Mouse (Mus musculus) lung, postnatal 0 days (tissue): Measurements from ENCODE around the gene Scrg1. TPM values are rescaled to one million over a fixed set of nuclear protein-coding genes. Genes with fewer than 3 reads are reported as not detected.
"Not testable (repeated sequence)": the region's sequence is repeated elsewhere in the genome, so short reads cannot be mapped to it uniquely, and the experiment has no call there.

Source experiments
- ATAC-seq: fragments of 200-750 bp; cut with Nextera tagmentation; 2 replicates; pipeline ENCODE4 v1.8.0; 2017; ENCODE audit warnings: moderate library complexity
- DNase-seq: peaks from one replicate; pipeline ENCODE4 v3.0.0-alpha.2; 2016; ENCODE audit warnings: low spot score
- H3K27ac ChIP-seq: fragments of 300-500 bp; sonication (generic); 2 replicates; pipeline ENCODE4 v1.5.1; 2014; ENCODE audit warnings: antibody characterized with exemption, mild to moderate bottlenecking, low read length, mixed read lengths
- H3K27me3 ChIP-seq: fragments of 300-500 bp; sonication (generic); replicated peaks from 2 replicates; pipeline ENCODE4 v1.6.1; 2014; ENCODE audit warnings: low read length, mixed read lengths; ENCODE audit not compliant: insufficient read depth
- H3K36me3 ChIP-seq: fragments of 300-500 bp; sonication (generic); 2 replicates; pipeline ENCODE4 v1.6.1; 2014; ENCODE audit warnings: low read length, mixed read lengths; ENCODE audit not compliant: insufficient read depth
- H3K4me1 ChIP-seq: fragments of 300-500 bp; sonication (generic); 2 replicates; pipeline ENCODE4 v1.6.1; 2014; ENCODE audit warnings: antibody characterized with exemption, low read depth, low read length, mixed read lengths; ENCODE audit not compliant: insufficient read depth
- H3K4me2 ChIP-seq: fragments of 300-500 bp; sonication (generic); replicated peaks from 2 replicates; pipeline ENCODE4 v1.6.1; 2014; ENCODE audit warnings: low read depth, mild to moderate bottlenecking, low read length, moderate library complexity, mixed read lengths
- H3K4me3 ChIP-seq: fragments of 300-500 bp; sonication (generic); 2 replicates; pipeline ENCODE4 v1.5.1; 2014; ENCODE audit warnings: low read depth, low read length
- H3K9ac ChIP-seq: fragments of 300-500 bp; sonication (generic); replicated peaks from 2 replicates; pipeline ENCODE4 v1.6.1; 2014; ENCODE audit warnings: low read depth, mild to moderate bottlenecking
- H3K9me3 ChIP-seq: fragments of 300-500 bp; sonication (generic); 2 replicates; pipeline ENCODE4 v1.6.1; 2016; ENCODE audit warnings: low read length, mixed read lengths
- CTCF ChIP-seq: IDR thresholded peaks from 2 replicates; pipeline ENCODE4 v1.5.1; 2016; ENCODE audit warnings: antibody characterized with exemption, mild to moderate bottlenecking
- EP300 ChIP-seq: IDR thresholded peaks from 2 replicates; pipeline ENCODE4 v1.6.1; 2016; ENCODE audit warnings: antibody characterized with exemption, mild to moderate bottlenecking, control low read depth
- WGBS: fragments of 180-500 bp; shearing (Covaris S2); extraction: QIAGEN DNeasy Blood & Tissue Kit; methylation state at CpG from one replicate; pipeline ENCODE4 v1.1.7; 2014; 5-methylcytosine and 5-hydroxymethylcytosine counted together
- polyA plus RNA-seq: library from polyadenylated mRNA; unstranded; fragments of >200 nt; fragmentation: Nextera tagmentation; extraction: Ambion mirVana; gene quantifications from 2 replicates; pipeline ENCODE4 v1.2.1, GENCODE M21; 2015

Scrg1 gene
- polyA plus RNA-seq, 1 experiment from 2014 or later = 0.47 TPM

DNA sequence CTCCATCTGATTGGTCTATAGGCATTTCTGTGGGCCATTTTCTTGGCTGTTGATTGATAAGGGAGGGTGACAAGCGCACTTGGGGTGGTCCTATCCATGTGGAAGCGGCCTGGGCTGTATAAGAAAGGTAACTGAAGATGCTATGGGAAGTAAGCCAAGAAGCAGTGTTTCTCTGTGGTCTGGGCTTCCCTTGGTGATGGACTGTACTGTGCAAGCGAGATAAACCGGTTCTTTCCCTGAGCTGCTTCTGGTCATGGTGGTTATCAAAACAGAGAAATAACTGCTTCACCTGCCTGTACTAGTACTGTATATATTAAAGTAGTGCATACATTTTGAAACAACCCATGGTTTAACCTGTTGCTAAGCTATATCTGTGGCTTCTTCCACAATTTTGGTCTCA, 36.1 kb downstream of the Scrg1 start:
- H3K4me2 ChIP-seq = no peak overlapping the region
- no peak for TF ChIP-seq CTCF
- TF ChIP-seq EP300 = no peak
- H3K9me3 ChIP-seq = no peaks in the 10 kb centered on the region
- H3K4me1 ChIP-seq = no peaks in the 10 kb centered on the region
- ATAC-seq (no peak), DNase-seq (no peak)
- H3K27ac ChIP-seq = no peak overlapping the region
- no peak overlapping the region for H3K9ac ChIP-seq
- H3K27me3 ChIP-seq = no peaks in the 10 kb centered on the region
- no peak overlapping the region for H3K4me3 ChIP-seq
- WGBS = 86% methylated on average over 4 of the region's 4 CpGs
- no peaks in the 10 kb centered on the region for H3K36me3 ChIP-seq

DNA sequence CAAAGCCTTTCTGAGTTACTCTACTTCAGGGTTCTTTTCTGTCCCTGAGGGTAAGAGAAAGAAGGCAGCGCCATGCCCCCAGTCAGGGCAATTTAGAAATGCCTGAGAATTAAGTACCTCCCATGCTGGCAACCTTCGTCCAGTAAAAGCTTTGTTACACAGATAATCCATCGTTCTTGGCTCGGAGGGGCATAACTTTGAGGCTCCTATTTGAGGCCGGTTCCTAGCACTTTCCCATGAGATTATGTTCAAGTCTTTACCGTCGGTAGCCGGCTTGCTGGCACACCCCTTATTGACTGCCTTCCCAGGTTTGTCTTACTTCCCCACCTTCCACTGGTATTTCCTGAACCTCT, 42.7 kb downstream of the Scrg1 start:
- no peak overlapping the region; the same call in 1 of the 2 replicates for H3K4me3 ChIP-seq
- 35% methylated on average over 8 of the region's 8 CpGs for WGBS
- no peak overlapping the region for H3K27ac ChIP-seq
- ATAC-seq (no peak; the same call in 1 of the 2 replicates), DNase-seq (no peak)
- no peaks in the 10 kb centered on the region; the same call in 1 of the 2 replicates for H3K4me1 ChIP-seq
- no peaks in the 10 kb centered on the region for H3K9me3 ChIP-seq
- no peak overlapping the region for H3K9ac ChIP-seq
- no peaks in the 10 kb centered on the region for H3K36me3 ChIP-seq
- TF ChIP-seq EP300 = no peak
- no peak for TF ChIP-seq CTCF
- H3K4me2 ChIP-seq = peak overlapping the region; percentile 25
- H3K27me3 ChIP-seq = no peaks in the 10 kb centered on the region

DNA sequence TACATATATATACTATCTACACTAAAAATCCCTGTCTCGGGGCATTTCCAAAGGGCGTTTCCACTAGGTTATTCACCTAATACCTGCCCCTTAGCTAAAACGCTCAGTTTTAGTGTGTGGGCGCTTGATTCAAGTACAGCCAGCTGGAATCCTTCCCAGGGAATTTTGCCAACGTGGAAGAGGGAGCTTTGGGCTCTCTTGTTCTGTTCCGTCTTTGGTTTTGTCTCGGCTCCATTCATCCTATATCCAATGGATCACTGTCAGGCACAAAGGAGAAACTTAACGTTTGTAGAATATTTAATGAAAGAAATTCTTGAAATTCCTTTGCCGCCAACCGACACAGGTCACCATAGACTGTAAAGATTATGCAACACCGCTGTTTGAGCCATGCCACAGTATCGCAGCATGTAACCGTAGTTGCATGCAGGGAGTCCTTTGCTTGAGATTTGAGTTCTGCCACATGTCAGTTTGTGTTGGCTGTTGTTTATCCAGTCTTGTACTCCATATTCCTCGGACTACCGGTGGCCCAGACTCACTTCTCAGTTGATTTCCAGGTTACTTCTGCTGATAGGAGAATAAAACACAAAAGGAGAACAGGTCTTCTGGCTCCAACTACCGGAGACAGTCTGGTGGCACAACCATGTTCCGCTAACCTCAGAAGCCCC, 43.3 kb downstream of the Scrg1 start:
- TF ChIP-seq CTCF (no peak), EP300 (no peak; the same call in 1 of the 2 replicates)
- no peak overlapping the region for H3K27ac ChIP-seq
- H3K4me3 ChIP-seq = no peak overlapping the region; the same call in 1 of the 2 replicates
- no peaks in the 10 kb centered on the region for H3K27me3 ChIP-seq
- no peaks in the 10 kb centered on the region; the same call in 1 of the 2 replicates for H3K4me1 ChIP-seq
- H3K9me3 ChIP-seq = no peaks in the 10 kb centered on the region
- ATAC-seq (peak; percentile 70), DNase-seq (peak; percentile 65)
- peak overlapping the region; percentile 25 for H3K4me2 ChIP-seq
- no peak overlapping the region for H3K9ac ChIP-seq
- no peaks in the 10 kb centered on the region for H3K36me3 ChIP-seq
- 25% methylated on average over 17 of the region's 17 CpGs for WGBS

DNA sequence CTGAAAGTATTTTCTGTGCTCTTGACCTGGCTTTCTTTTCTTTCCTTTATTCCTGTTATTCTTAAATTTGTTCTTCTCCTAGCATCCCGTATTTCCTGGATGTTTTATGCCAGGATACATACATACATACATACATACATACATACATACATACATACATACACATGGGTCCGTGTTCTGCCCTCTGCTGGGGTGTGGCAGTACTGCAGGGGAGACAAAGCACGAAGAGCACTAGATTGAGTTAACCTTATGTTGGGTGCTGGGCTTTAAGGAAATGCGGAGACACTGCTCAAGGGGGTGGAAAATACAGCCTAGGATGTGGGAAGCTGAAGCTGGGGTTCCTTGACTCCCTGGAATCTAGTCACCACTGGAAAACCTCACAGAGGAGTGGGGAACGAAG, 47.9 kb downstream of the Scrg1 start:
- H3K9me3 ChIP-seq = no peaks in the 10 kb centered on the region
- H3K27ac ChIP-seq = no peak overlapping the region
- H3K4me3 ChIP-seq = no peak overlapping the region
- DNase-seq = peak; percentile 45
- no peaks in the 10 kb centered on the region for H3K36me3 ChIP-seq
- TF ChIP-seq CTCF = peak; percentile 96
- TF ChIP-seq EP300 = no peak
- H3K27me3 ChIP-seq = no peaks in the 10 kb centered on the region
- H3K9ac ChIP-seq = no peak overlapping the region
- H3K4me2 ChIP-seq = no peak overlapping the region
- ATAC-seq = no peak; the same call in 1 of the 2 replicates
- no peaks in the 10 kb centered on the region; the same call in 1 of the 2 replicates for H3K4me1 ChIP-seq
- 46% methylated on average over 5 of the region's 5 CpGs for WGBS

DNA sequence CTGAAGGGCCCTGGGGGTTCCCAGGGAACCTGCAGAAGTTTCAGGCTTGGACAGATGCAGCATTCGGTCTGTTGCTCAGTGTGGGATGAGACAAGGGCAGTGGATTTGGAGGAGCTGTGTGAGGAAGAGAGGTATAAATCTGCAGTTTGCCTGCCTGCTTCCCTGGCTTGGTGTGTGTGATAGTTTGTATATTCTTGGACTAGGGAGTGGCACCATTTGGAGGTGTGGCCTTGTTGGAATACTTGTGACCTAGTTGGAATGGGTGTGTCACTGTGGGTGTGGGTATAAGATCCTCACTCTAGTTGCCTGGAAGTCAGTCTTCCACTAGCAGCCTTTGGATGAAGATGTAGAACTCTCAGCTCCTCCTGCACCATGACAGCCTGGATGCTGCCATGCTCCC, 49.8 kb downstream of the Scrg1 start:
- WGBS = 81% methylated on average over 1 of the region's 1 CpGs
- not testable (repeated sequence) for H3K4me1 ChIP-seq, DNase-seq, H3K4me2 ChIP-seq, H3K9ac ChIP-seq, H3K27ac ChIP-seq, H3K27me3 ChIP-seq, H3K36me3 ChIP-seq, H3K9me3 ChIP-seq, H3K4me3 ChIP-seq
- ATAC-seq = peak; percentile 23; the same call in 1 of the 2 replicates

DNA sequence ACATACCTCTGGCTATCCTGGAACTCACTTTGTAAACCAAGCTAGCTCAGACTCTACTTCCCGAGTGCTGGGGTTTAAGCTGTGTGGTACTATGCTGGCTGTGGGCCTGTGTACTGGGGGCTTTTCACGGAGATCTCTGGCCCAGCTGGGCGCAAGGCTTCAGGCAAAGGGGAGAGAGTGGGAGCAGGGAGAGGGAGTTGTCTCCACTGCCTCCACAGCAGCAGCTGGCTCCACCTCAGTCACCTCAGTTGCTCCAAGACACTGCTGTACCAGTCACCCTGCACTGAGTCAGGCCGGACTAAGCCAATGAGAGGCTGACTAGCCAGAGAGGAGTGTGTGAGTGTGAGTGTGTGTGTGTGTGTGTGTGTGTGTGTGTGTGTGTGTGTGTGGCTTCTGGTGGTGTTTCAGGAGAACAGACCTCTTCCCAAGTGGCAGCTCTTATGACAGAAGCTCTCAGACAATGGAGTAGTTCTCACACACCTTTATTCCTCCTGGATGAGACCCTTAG, 51.9 kb downstream of the Scrg1 start:
- TF ChIP-seq EP300 (no peak), CTCF (no peak)
- no peaks in the 10 kb centered on the region for H3K36me3 ChIP-seq
- H3K4me3 ChIP-seq = no peak overlapping the region
- no peaks in the 10 kb centered on the region for H3K27me3 ChIP-seq
- DNase-seq (no peak), ATAC-seq (no peak)
- no peak overlapping the region for H3K9ac ChIP-seq
- no peaks in the 10 kb centered on the region for H3K4me1 ChIP-seq
- H3K27ac ChIP-seq = no peak overlapping the region
- no peak overlapping the region for H3K4me2 ChIP-seq
- H3K9me3 ChIP-seq = no peaks in the 10 kb centered on the region
- 91% methylated on average over 4 of the region's 4 CpGs for WGBS
